Mouse (Mus musculus): ENCODE measurements at regions not wholly inside any gene's neighbourhood (a gene's known extent, or its start where the extent isn't known, plus 50 kb on each side); places are given as distances from the start of the nearest gene placed in this dataset.

DNA sequence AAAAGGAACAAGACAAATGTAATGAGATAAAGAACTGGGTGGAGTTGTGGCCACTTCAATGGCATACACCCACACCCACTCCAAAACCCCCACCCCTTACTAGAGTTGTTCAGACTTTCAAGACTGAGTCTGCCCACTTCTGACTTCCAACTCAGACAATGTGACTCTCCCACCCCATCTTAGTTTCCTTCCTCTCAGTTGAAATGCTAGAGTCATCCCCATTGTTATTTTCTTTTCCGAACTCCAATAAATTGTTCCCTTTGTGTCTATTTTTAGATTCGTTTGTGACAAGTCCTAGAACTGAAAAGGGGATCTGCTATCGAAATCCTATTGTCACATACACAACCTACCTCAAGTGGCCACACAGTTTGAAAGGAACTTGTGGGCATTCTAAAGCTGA lies 200.7 kb upstream of the Bmp2 start:
- Histone ChIP-seq H3K79me2 (ENCODE audit: control insufficient read depth, insufficient read depth, low read length) (no peaks in the 10 kb centered on the region), H3K36me3 (ENCODE audit: control insufficient read depth, insufficient read depth, low read length) (no peaks in the 10 kb centered on the region), H3K27me3 (ENCODE audit: control insufficient read depth, insufficient read depth, low read length) (no peaks in the 10 kb centered on the region), H3K27ac (replicated peaks; ENCODE audit: insufficient read depth, low read depth, low read length) (no peak overlapping the region), H3K9ac (ENCODE audit: low read depth, low read length) (no peak overlapping the region), H3K4me1 (ENCODE audit: control insufficient read depth, insufficient read depth, low read length) (no peaks in the 10 kb centered on the region), H3K4me3 (ENCODE audit: insufficient read depth, low read depth, low read length) (no peak overlapping the region)
- 72% methylated on average over 3 of the region's 3 CpGs for WGBS
- TF ChIP-seq CTCF (IDR thresholded peaks at IDR 0.05; ENCODE audit: low read depth, low read length) (no peak), POLR2A (IDR thresholded peaks at IDR 0.05; ENCODE audit: extremely low read depth, insufficient read depth, low read length) (no peak)
- no peak for DNase-seq (ENCODE audit: extremely low read depth, low read depth, low spot score)

DNA sequence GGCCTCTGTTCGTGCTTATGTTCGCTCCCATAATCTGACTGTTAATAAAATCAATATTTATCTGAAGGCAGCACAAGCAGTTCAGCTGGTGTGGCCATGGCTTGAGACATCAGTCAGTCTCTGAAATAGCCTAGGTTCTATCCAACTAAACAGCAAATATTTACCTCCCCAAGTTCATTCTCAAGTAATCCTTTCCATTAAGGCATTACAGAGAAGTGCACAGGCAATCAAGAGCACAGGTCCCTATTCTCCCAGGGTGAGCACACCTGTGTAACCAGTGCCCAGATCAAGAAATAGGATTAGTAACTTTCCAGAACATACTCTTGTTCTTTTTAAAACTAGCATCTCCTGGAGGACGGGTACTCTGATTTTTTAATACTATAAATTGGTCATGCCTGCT lies 199.2 kb upstream of the Bmp2 start:
- Histone ChIP-seq H3K4me1 (ENCODE audit: control insufficient read depth, insufficient read depth, low read length) (no peaks in the 10 kb centered on the region), H3K9ac (ENCODE audit: low read depth, low read length) (no peak overlapping the region), H3K79me2 (ENCODE audit: control insufficient read depth, insufficient read depth, low read length) (no peaks in the 10 kb centered on the region), H3K36me3 (ENCODE audit: control insufficient read depth, insufficient read depth, low read length) (no peaks in the 10 kb centered on the region), H3K4me3 (ENCODE audit: insufficient read depth, low read depth, low read length) (no peak overlapping the region), H3K27ac (replicated peaks; ENCODE audit: insufficient read depth, low read depth, low read length) (no peak overlapping the region), H3K27me3 (ENCODE audit: control insufficient read depth, insufficient read depth, low read length) (no peaks in the 10 kb centered on the region)
- DNase-seq (ENCODE audit: extremely low read depth, low read depth, low spot score) = no peak
- WGBS = 61% methylated on average over 3 of the region's 3 CpGs
- no peak for TF ChIP-seq POLR2A (IDR thresholded peaks at IDR 0.05; ENCODE audit: extremely low read depth, insufficient read depth, low read length)
- no peak for TF ChIP-seq CTCF (IDR thresholded peaks at IDR 0.05; ENCODE audit: low read depth, low read length)

DNA sequence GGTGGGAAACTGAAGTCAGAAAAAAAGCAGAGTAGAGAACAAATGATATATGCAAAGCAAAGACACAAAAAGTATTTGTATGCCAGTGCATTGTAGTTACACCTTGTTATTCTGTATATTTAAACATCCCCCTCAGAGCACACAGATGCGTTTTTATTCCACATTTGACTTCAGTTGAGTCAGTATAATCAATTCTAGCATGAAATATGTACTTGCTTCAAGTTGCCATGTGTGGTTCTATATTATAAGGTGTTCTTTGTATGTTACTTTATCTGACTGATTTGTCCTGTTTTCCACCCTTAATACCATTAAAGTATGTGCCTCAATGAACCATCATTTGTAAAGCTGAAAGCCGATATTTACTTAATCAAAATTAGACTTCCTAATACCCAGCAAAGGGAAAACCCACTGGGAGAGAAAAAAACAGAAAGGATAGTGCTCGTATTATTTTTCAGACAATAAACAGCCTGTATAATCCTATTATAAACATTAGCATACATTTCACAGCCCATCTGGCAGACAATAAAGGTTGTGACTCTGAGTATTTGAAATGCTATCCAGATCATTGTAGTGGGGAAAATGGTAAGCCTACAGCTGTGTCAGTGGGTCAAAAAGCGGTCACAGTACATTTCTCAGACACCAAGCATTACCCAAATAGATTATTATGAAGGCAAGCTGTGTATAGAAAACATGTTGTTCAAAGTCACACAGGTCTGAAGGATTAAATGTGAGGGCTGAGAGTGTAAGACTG lies 189.1 kb upstream of the Bmp2 start:
- DNase-seq (ENCODE audit: extremely low read depth, low read depth, low spot score) = no peak
- Histone ChIP-seq H3K79me2 (ENCODE audit: control insufficient read depth, insufficient read depth, low read length) (no peaks in the 10 kb centered on the region), H3K27ac (replicated peaks; ENCODE audit: insufficient read depth, low read depth, low read length) (no peak overlapping the region), H3K4me1 (ENCODE audit: control insufficient read depth, insufficient read depth, low read length) (no peaks in the 10 kb centered on the region), H3K4me3 (ENCODE audit: insufficient read depth, low read depth, low read length) (no peak overlapping the region), H3K9ac (ENCODE audit: low read depth, low read length) (no peak overlapping the region), H3K36me3 (ENCODE audit: control insufficient read depth, insufficient read depth, low read length) (no peaks in the 10 kb centered on the region), H3K27me3 (ENCODE audit: control insufficient read depth, insufficient read depth, low read length) (no peaks in the 10 kb centered on the region)
- TF ChIP-seq CTCF (IDR thresholded peaks at IDR 0.05; ENCODE audit: low read depth, low read length) (no peak), POLR2A (IDR thresholded peaks at IDR 0.05; ENCODE audit: extremely low read depth, insufficient read depth, low read length) (no peak)
- 83% methylated on average over 4 of the region's 4 CpGs for WGBS

DNA sequence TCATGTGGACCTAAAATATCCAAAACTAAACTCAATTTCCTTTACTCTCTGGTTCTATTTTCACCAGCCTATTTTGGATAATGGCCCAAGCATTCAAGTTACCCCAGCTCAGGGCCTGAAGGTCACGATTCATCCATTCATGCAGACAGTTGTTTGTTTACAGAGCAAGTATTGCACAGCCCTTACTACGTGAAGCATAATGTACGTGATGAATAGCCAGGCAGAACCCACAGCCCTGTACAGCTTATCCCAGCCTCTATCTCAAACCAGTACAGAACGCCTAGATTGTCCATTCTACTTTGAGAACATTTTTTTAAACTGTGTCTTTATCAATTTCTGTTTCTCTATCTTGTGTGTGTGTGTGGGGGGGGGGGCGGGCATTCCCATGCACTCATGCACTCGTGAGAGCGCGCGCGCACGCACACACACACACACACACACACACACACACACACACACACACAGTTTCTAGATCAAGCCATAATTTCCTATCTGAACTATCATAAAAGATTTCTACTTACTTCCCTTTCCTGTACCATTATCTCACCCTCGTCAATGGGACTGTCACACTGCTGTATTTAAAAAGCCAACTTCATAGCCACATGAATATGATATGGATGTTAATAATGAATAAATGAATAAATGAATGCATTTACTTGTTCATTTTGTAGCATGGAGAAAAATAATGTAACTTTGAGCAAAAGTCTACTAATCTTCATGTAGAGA lies 180.3 kb upstream of the Bmp2 start:
- H3K27ac ChIP-seq (replicated peaks; ENCODE audit: insufficient read depth, low read depth, low read length) = no peak overlapping the region
- no peaks in the 10 kb centered on the region for H3K79me2 ChIP-seq (ENCODE audit: control insufficient read depth, insufficient read depth, low read length)
- no peak for DNase-seq (ENCODE audit: extremely low read depth, low read depth, low spot score)
- H3K9ac ChIP-seq (ENCODE audit: low read depth, low read length) = no peak overlapping the region
- WGBS = 71% methylated on average over 12 of the region's 12 CpGs
- no peak overlapping the region for H3K4me3 ChIP-seq (ENCODE audit: insufficient read depth, low read depth, low read length)
- no peaks in the 10 kb centered on the region for H3K27me3 ChIP-seq (ENCODE audit: control insufficient read depth, insufficient read depth, low read length)
- TF ChIP-seq POLR2A (IDR thresholded peaks at IDR 0.05; ENCODE audit: extremely low read depth, insufficient read depth, low read length) (no peak), CTCF (IDR thresholded peaks at IDR 0.05; ENCODE audit: low read depth, low read length) (no peak)
- no peaks in the 10 kb centered on the region for H3K36me3 ChIP-seq (ENCODE audit: control insufficient read depth, insufficient read depth, low read length)
- H3K4me1 ChIP-seq (ENCODE audit: control insufficient read depth, insufficient read depth, low read length) = no peaks in the 10 kb centered on the region

DNA sequence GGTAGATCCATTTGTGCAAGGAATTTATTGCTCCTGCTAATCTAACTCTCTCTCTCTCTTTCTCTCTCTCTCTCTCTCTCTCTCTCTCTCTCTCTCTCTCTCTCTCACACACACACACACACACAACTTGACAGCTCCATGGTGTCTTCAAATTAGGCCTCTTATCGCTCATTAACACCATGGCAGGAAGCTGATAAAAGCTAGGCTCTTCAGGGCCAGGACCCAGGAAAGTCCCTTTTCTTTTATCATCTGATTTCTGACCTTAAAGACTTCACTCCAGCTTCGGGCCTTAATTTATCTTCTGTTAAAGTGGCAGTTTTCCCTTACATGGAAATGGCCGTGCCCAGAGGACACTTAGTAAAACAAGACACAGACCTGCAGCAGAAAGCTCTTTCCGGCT lies 178.4 kb upstream of the Bmp2 start:
- no peak for TF ChIP-seq POLR2A (IDR thresholded peaks at IDR 0.05; ENCODE audit: extremely low read depth, insufficient read depth, low read length)
- TF ChIP-seq CTCF (IDR thresholded peaks at IDR 0.05; ENCODE audit: low read depth, low read length) = no peak
- no peaks in the 10 kb centered on the region for H3K36me3 ChIP-seq (ENCODE audit: control insufficient read depth, insufficient read depth, low read length)
- no peaks in the 10 kb centered on the region for H3K27me3 ChIP-seq (ENCODE audit: control insufficient read depth, insufficient read depth, low read length)
- DNase-seq (ENCODE audit: extremely low read depth, low read depth, low spot score) = no peak
- no peak overlapping the region for H3K4me3 ChIP-seq (ENCODE audit: insufficient read depth, low read depth, low read length)
- no peaks in the 10 kb centered on the region for H3K79me2 ChIP-seq (ENCODE audit: control insufficient read depth, insufficient read depth, low read length)
- H3K9ac ChIP-seq (ENCODE audit: low read depth, low read length) = no peak overlapping the region
- H3K27ac ChIP-seq (replicated peaks; ENCODE audit: insufficient read depth, low read depth, low read length) = no peak overlapping the region
- no peaks in the 10 kb centered on the region for H3K4me1 ChIP-seq (ENCODE audit: control insufficient read depth, insufficient read depth, low read length)
- 57% methylated on average over 4 of the region's 4 CpGs for WGBS

DNA sequence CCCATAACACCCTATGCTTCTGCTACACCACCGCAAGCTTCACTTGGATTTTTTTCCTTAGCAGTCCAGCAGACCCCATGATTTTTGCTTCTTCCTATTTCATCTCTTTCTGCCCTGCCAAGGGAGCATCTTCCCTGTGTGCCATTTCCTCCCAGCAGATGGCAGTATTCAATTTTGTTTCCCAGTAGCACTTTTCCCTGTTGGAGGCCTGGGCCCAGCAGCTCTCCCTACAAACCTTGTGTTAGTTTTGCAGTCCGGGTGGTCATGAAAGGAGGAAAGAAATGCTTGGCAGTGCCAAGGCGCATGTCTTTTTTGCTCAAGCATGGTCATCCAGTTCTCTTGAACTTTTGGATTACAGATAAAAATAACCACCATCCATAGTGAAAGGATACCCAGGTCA lies 170.9 kb upstream of the Bmp2 start:
- Histone ChIP-seq H3K9ac (ENCODE audit: low read depth, low read length) (no peak overlapping the region), H3K27me3 (ENCODE audit: control insufficient read depth, insufficient read depth, low read length) (no peaks in the 10 kb centered on the region), H3K79me2 (ENCODE audit: control insufficient read depth, insufficient read depth, low read length) (no peaks in the 10 kb centered on the region), H3K4me1 (ENCODE audit: control insufficient read depth, insufficient read depth, low read length) (no peaks in the 10 kb centered on the region), H3K4me3 (ENCODE audit: insufficient read depth, low read depth, low read length) (no peak overlapping the region), H3K36me3 (ENCODE audit: control insufficient read depth, insufficient read depth, low read length) (no peaks in the 10 kb centered on the region), H3K27ac (replicated peaks; ENCODE audit: insufficient read depth, low read depth, low read length) (no peak overlapping the region)
- 54% methylated on average over 3 of the region's 3 CpGs for WGBS
- DNase-seq (ENCODE audit: extremely low read depth, low read depth, low spot score) = peak; percentile 2
- TF ChIP-seq CTCF (IDR thresholded peaks at IDR 0.05; ENCODE audit: low read depth, low read length) (peak; percentile 35; the same call in 1 of the 2 replicates), POLR2A (IDR thresholded peaks at IDR 0.05; ENCODE audit: extremely low read depth, insufficient read depth, low read length) (no peak)
